Mouse (Mus musculus) forebrain, embryonic 14.5 days (tissue): ENCODE data around the gene Fah. TPM values are rescaled to one million over a fixed set of nuclear protein-coding genes. Genes with fewer than 3 reads are reported as not detected.

Experiments used
- ATAC-seq: fragments of 200-750 bp; cut with Nextera tagmentation; 2 replicates; pipeline ENCODE4 v1.8.0; 2017; ENCODE audit warnings: mild to moderate bottlenecking, moderate library complexity
- DNase-seq: peaks from one replicate; pipeline ENCODE4 v3.0.0-alpha.2; 2015; ENCODE audit warnings: low spot score
- H3K27ac ChIP-seq: fragments of 300-500 bp; sonication (generic); 2 replicates; pipeline ENCODE4 v1.5.1; 2014; ENCODE audit warnings: low read depth, mild to moderate bottlenecking, control low read depth, low read length, moderate library complexity
- H3K27me3 ChIP-seq: fragments of 300-500 bp; sonication (generic); replicated peaks from 2 replicates; pipeline ENCODE4 v1.6.1; 2014; ENCODE audit warnings: low read length, control low read depth, mixed read lengths; ENCODE audit not compliant: control insufficient read depth, insufficient read depth
- H3K36me3 ChIP-seq: fragments of 300-500 bp; sonication (generic); 2 replicates; pipeline ENCODE4 v1.6.1; 2014; ENCODE audit warnings: low read length, control low read depth; ENCODE audit not compliant: control insufficient read depth, insufficient read depth
- H3K4me1 ChIP-seq: fragments of 300-500 bp; sonication (generic); 2 replicates; pipeline ENCODE4 v1.6.1; 2014; ENCODE audit warnings: antibody characterized with exemption, low read length, control low read depth; ENCODE audit not compliant: control insufficient read depth, insufficient read depth
- H3K4me2 ChIP-seq: fragments of 300-500 bp; sonication (generic); 2 replicates; pipeline ENCODE4 v1.6.1; 2014; ENCODE audit warnings: mild to moderate bottlenecking, control low read depth, low read length
- H3K4me3 ChIP-seq: fragments of 300-500 bp; sonication (generic); 2 replicates; pipeline ENCODE4 v1.5.1; 2014; ENCODE audit warnings: low read depth, low read length, control low read depth
- H3K9ac ChIP-seq: fragments of 300-500 bp; sonication (generic); 2 replicates; pipeline ENCODE4 v1.6.1; 2014; ENCODE audit warnings: mild to moderate bottlenecking, low read length, control low read depth, moderate library complexity
- H3K9me3 ChIP-seq: fragments of 300-500 bp; sonication (generic); replicated peaks from 2 replicates; pipeline ENCODE4 v1.6.1; 2016; ENCODE audit warnings: low read length, control low read depth, mixed read lengths; ENCODE audit not compliant: control insufficient read depth
- WGBS: fragments of 180-500 bp; shearing (Covaris S2); extraction: QIAGEN DNeasy Blood & Tissue Kit; methylation state at CpG from one replicate; pipeline ENCODE4 v1.1.7; 2014; 5-methylcytosine and 5-hydroxymethylcytosine counted together
- polyA plus RNA-seq: library from polyadenylated mRNA; unstranded; fragments of >200 nt; fragmentation: Nextera tagmentation; extraction: Ambion mirVana; gene quantifications from 2 replicates; pipeline ENCODE4 v1.2.1, GENCODE M21; 2014

Gene Fah
- polyA plus RNA-seq, 1 experiment from 2014 or later: 6.3 TPM

DNA sequence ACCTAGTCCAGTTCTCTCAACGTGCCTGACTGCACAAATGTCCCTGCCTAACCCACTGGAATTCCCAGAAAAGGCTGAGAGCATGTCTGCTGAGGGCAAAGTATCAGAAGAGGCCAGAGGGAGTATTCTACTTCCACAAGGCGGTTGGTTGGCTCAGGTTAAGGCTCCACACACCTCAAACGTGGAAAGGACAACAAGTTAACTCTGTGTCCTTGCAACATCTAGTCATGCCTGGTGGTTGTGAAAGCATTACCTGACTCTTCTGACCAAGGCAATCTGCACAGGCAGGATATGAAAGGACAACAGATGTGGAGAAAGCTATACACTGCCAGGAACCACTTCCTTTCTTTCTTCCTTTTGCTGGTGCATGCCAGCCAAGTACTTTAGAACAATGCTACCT is 2.0 kb downstream of the Fah start:
- H3K9me3 ChIP-seq: no peaks in the 10 kb centered on the region
- H3K36me3 ChIP-seq: no peaks in the 10 kb centered on the region
- H3K4me1 ChIP-seq: peaks cover 6% of the 10 kb centered on the region; the same call in 1 of the 2 replicates
- H3K27me3 ChIP-seq: no peaks in the 10 kb centered on the region
- WGBS: 67% methylated on average over 3 of the region's 3 CpGs
- H3K27ac ChIP-seq: no peak overlapping the region
- ATAC-seq: no peak
- DNase-seq: no peak
- no peak overlapping the region for H3K4me2 ChIP-seq
- no peak overlapping the region for H3K9ac ChIP-seq
- no peak overlapping the region for H3K4me3 ChIP-seq

DNA sequence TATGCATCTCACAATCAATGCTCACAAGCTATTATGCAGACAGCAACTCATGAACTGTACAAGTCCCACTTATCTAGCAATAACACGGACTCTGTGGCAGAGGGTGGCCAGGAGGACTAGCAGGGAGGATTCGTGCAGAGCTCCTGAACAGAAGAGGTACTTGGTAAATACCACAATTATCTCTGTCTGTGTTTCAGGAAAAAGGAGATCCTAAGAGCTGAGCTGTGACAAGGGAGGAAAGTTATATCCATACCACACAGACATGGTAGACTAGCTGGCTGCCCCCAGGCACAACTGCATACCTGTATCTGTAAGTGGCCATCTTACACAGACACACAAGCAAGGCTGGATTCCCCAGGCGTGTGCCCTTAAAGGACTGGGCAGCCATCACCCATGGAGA is 5.2 kb downstream of the Fah start:
- Histone ChIP-seq H3K9me3 (no peaks in the 10 kb centered on the region), H3K27ac (no peak overlapping the region), H3K4me1 (peaks cover 6% of the 10 kb centered on the region; the same call in 1 of the 2 replicates), H3K4me3 (no peak overlapping the region), H3K27me3 (no peaks in the 10 kb centered on the region), H3K36me3 (no peaks in the 10 kb centered on the region), H3K4me2 (no peak overlapping the region), H3K9ac (no peak overlapping the region)
- DNase-seq: no peak
- no peak for ATAC-seq
- WGBS: 86% methylated on average over 3 of the region's 3 CpGs

DNA sequence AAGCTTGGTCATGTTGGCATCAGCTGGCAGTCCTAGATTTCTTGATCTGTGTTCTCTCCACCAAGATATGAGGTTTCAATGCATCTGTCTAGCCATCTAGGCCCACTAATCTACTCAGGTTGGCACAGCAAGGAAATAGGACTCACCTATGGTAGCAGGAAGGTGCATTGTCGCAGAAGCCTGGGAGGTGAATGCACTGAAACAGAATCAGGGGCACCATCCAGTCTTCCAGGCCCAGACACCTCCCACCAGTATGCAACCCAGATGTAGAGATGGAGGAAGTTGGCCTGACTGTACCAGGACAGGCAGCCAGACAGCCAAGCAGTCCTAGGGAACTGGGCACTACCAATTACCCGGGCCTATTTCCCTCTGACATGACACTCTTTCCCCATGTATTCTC is 5.9 kb downstream of the Fah start:
- H3K36me3 ChIP-seq: no peaks in the 10 kb centered on the region
- ATAC-seq: no peak
- no peaks in the 10 kb centered on the region for H3K9me3 ChIP-seq
- 93% methylated on average over 2 of the region's 2 CpGs for WGBS
- peaks cover 6% of the 10 kb centered on the region; the same call in 1 of the 2 replicates for H3K4me1 ChIP-seq
- DNase-seq: no peak
- H3K4me3 ChIP-seq: no peak overlapping the region
- no peak overlapping the region for H3K27ac ChIP-seq
- no peak overlapping the region for H3K9ac ChIP-seq
- H3K27me3 ChIP-seq: no peaks in the 10 kb centered on the region
- no peak overlapping the region for H3K4me2 ChIP-seq

DNA sequence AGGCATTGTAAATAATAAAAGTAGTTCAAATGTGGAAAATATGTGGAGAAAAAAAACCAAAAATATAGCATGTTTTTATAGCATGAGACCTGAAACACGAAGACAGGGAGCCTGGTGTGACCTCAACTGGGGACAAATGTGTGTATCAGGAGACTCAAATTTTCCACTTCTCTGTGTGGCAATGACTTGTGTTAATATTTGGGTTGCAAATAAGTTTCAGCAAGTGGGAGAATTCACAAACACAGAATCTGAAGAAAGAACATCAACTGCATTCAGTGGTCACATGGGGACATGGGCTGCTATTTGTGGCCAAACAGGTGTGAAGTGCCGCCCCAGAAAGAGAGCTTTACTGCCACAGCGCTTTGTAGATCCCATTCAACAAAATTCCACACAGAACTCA is 9.9 kb downstream of the Fah start:
- no peaks in the 10 kb centered on the region for H3K36me3 ChIP-seq
- no peaks in the 10 kb centered on the region for H3K4me1 ChIP-seq
- H3K27ac ChIP-seq: no peak overlapping the region
- WGBS: 91% methylated on average over 3 of the region's 3 CpGs
- H3K9ac ChIP-seq: no peak overlapping the region
- H3K9me3 ChIP-seq: no peaks in the 10 kb centered on the region
- no peak overlapping the region for H3K4me3 ChIP-seq
- ATAC-seq (no peak), DNase-seq (no peak)
- H3K4me2 ChIP-seq: no peak overlapping the region
- no peaks in the 10 kb centered on the region for H3K27me3 ChIP-seq

DNA sequence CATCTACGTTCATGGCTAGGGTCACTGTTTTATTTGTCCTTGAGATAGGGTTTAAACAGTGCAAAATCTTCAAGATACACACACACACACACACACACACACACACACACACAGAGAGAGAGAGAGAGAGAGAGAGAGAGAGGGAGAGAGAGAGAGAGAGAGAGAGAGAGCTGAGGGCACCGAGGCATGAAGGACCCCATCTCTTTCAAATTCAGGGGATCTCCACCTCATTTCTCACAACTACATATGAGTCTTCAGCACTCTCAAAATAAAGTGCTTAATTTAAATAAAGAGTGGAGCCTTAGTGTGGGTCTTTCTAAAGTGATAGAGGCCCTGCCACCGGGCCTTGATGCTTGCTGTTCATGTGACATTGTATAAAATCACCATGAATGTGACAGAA is 10.5 kb downstream of the Fah start:
- no peaks in the 10 kb centered on the region for H3K36me3 ChIP-seq
- 87% methylated on average over 3 of the region's 3 CpGs for WGBS
- no peak for DNase-seq
- H3K4me2 ChIP-seq: no peak overlapping the region
- H3K9me3 ChIP-seq: no peaks in the 10 kb centered on the region
- H3K9ac ChIP-seq: no peak overlapping the region
- H3K4me3 ChIP-seq: no peak overlapping the region
- no peaks in the 10 kb centered on the region for H3K4me1 ChIP-seq
- H3K27ac ChIP-seq: no peak overlapping the region
- H3K27me3 ChIP-seq: no peaks in the 10 kb centered on the region
- no peak for ATAC-seq

DNA sequence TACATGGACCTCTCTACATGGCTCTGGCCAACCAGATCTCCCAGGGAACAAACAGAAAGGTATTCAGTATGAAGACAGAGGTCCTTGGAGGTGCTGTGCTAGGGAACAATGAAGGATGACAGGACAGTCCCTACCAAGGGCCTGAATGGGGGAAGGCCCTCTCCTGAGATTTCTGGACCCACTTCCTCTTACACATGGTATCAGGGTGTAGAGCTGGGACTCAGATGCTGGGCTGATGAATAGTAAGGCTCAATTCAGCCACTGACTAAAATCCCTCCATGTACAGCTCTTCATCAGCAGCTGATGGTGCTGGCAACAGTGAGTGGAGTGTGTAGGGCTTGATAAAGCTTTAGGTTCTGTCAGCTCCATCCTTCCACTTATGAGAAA is 11.6 kb downstream of the Fah start:
- no peak overlapping the region for H3K4me2 ChIP-seq
- no peak overlapping the region for H3K9ac ChIP-seq
- no peaks in the 10 kb centered on the region for H3K27me3 ChIP-seq
- no peak overlapping the region for H3K27ac ChIP-seq
- ATAC-seq: no peak; the same call in 1 of the 2 replicates
- no peak overlapping the region for H3K4me3 ChIP-seq
- no peaks in the 10 kb centered on the region for H3K9me3 ChIP-seq
- H3K4me1 ChIP-seq: no peaks in the 10 kb centered on the region
- H3K36me3 ChIP-seq: no peaks in the 10 kb centered on the region
- DNase-seq: no peak

DNA sequence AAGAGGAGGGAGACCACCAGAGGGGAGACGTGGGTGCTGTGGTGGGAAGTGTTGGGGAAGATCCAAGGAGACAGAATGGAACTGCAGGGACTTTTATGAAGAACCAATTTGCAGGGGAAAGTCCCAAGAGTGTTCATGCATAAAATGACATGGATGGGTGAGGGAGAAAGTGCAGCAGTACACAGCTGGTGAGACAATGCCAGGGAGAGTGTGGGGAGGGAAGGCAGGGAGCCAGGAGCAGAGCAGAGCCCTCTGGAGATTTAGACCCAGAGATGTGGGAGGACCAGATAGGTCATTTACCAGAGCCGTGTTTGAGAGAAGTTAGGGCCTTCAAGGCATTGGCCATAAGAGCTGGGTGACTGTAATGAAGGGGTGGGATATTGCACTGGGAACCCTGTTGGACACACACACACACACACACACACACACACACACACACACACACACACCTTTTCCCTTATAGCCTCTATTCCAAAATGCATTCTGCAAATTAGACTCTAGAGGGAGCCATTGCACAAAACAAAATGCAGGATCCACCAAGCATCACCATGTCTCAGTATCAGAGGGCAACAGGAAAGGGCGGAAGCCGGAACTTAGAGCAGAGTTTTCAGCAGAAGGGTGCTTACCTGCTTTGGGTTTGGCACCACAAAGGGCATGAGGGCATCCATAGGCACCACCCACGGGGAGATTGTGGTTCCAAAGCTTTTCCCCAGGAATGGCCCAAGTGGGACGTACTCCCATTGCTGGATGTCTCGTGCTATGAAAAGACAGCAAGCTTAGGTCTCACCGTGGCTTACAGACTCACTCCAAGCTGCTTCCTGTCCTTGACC is 12.2 kb downstream of the Fah start:
- WGBS: 52% methylated on average over 8 of the region's 8 CpGs
- H3K9ac ChIP-seq: no peak overlapping the region

DNA sequence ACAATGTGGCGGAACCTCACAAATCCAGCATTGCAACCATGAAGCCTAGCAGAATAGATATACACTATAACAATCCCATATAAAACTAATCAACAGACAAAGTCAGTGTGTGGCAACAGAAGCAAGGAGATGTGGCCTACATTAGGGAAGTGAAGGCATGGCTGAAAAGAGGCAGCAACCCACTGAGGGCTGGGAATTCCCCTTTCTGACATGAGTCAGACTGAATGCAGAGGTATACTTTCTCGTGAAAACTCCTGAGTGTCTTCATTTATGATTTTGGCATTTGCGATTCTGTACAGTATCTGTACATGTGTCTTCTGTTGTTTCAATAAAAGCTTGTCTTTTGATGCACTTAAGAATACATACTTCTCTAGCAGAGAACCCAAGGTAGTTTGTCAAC is 15.2 kb downstream of the Fah start:
- no peak for ATAC-seq
- Histone ChIP-seq H3K9ac (no peak overlapping the region), H3K4me1 (no peaks in the 10 kb centered on the region), H3K4me3 (no peak overlapping the region), H3K9me3 (no peaks in the 10 kb centered on the region), H3K4me2 (no peak overlapping the region), H3K27ac (no peak overlapping the region), H3K36me3 (no peaks in the 10 kb centered on the region), H3K27me3 (no peaks in the 10 kb centered on the region)
- no peak for DNase-seq
- 94% methylated on average over 3 of the region's 3 CpGs for WGBS

More for the DNA sequence above, 12.2 kb downstream of the Fah start:
- Histone ChIP-seq H3K36me3 (no peaks in the 10 kb centered on the region), H3K27ac (no peak overlapping the region), H3K4me1 (no peaks in the 10 kb centered on the region), H3K27me3 (no peaks in the 10 kb centered on the region), H3K4me3 (no peak overlapping the region), H3K9me3 (no peaks in the 10 kb centered on the region), H3K4me2 (no peak overlapping the region)
- ATAC-seq (peak; percentile 83), DNase-seq (peak; percentile 79)

DNA sequence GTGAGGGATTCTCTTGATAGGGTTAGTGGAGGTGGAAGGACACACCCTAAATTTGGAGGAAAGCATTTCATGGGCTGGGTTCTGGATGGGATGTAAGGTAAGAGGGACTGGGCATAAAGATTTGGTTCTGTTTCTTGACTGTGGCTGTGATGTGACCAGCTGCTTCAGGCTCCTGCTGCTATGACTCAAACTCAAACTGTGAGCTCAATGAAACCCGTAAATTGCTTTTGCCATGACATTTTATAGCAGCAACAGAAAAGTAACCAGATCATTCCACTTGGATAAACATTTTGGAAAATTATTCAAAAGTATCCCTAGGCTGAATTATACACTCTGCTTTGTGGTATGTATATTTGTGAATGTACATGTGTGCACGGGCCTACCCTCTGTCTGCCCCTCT is 15.9 kb downstream of the Fah start:
- DNase-seq (no peak), ATAC-seq (no peak)
- 82% methylated on average over 2 of the region's 2 CpGs for WGBS
- H3K27ac ChIP-seq: no peak overlapping the region
- no peak overlapping the region for H3K4me2 ChIP-seq
- H3K36me3 ChIP-seq: no peaks in the 10 kb centered on the region
- no peaks in the 10 kb centered on the region for H3K4me1 ChIP-seq
- no peaks in the 10 kb centered on the region for H3K27me3 ChIP-seq
- H3K9ac ChIP-seq: no peak overlapping the region
- no peak overlapping the region for H3K4me3 ChIP-seq
- no peaks in the 10 kb centered on the region for H3K9me3 ChIP-seq
